Mouse (Mus musculus) forebrain, postnatal 0 days (tissue): Measurements from ENCODE around the gene Hipk1. TPM values are rescaled to one million over a fixed set of nuclear protein-coding genes. Genes with fewer than 3 reads are reported as not detected.

Source experiments
- ATAC-seq: fragments of 200-750 bp; cut with Nextera tagmentation; 2 replicates; pipeline ENCODE4 v1.8.0; 2017; ENCODE audit warnings: mild to moderate bottlenecking, moderate library complexity
- DNase-seq: peaks from one replicate; pipeline ENCODE4 v3.0.0-alpha.2; 2015
- H3K27ac ChIP-seq: fragments of 300-500 bp; sonication (generic); 2 replicates; pipeline ENCODE4 v1.5.1; 2014; ENCODE audit warnings: low read depth, mild to moderate bottlenecking, antibody characterized with exemption, low read length, moderate library complexity, mixed read lengths
- H3K27me3 ChIP-seq: fragments of 300-500 bp; sonication (generic); 2 replicates; pipeline ENCODE4 v1.6.1; 2014; ENCODE audit warnings: mild to moderate bottlenecking, low read length, mixed read lengths; ENCODE audit not compliant: insufficient read depth
- H3K36me3 ChIP-seq: fragments of 300-500 bp; sonication (generic); 2 replicates; pipeline ENCODE4 v1.6.1; 2014; ENCODE audit warnings: mild to moderate bottlenecking, moderate library complexity; ENCODE audit not compliant: insufficient read depth
- H3K4me1 ChIP-seq: fragments of 300-500 bp; sonication (generic); 2 replicates; pipeline ENCODE4 v1.6.1; 2014; ENCODE audit warnings: antibody characterized with exemption; ENCODE audit not compliant: insufficient read depth
- H3K4me2 ChIP-seq: fragments of 300-500 bp; sonication (generic); 2 replicates; pipeline ENCODE4 v1.6.1; 2014; ENCODE audit warnings: low read depth, mild to moderate bottlenecking, moderate library complexity
- H3K4me3 ChIP-seq: fragments of 300-500 bp; sonication (generic); 2 replicates; pipeline ENCODE4 v1.5.1; 2014; ENCODE audit warnings: low read depth, low read length, mixed read lengths
- H3K9ac ChIP-seq: fragments of 300-500 bp; sonication (generic); 2 replicates; pipeline ENCODE4 v1.6.1; 2014; ENCODE audit warnings: mild to moderate bottlenecking
- H3K9me3 ChIP-seq: fragments of 300-500 bp; sonication (generic); 2 replicates; pipeline ENCODE4 v1.6.1; 2016; ENCODE audit warnings: low read length
- CTCF ChIP-seq: sonication (generic); IDR thresholded peaks from 2 replicates; pipeline ENCODE4 v1.5.1; 2016; ENCODE audit warnings: antibody characterized with exemption, control low read depth, low read depth
- WGBS: fragments of 180-500 bp; shearing (Covaris S2); extraction: QIAGEN DNeasy Blood & Tissue Kit; methylation state at CpG from one replicate; pipeline ENCODE4 v1.1.7; 2014; 5-methylcytosine and 5-hydroxymethylcytosine counted together
- polyA plus RNA-seq: library from polyadenylated mRNA; unstranded; fragments of >200 nt; fragmentation: Nextera tagmentation; extraction: Ambion mirVana; gene quantifications from 2 replicates; pipeline ENCODE4 v1.2.1, GENCODE M21; 2015
- total RNA-seq: library from RNA; depleted of rRNA; stranded (reverse); fragments of >200 nt; gene quantifications from 2 replicates; pipeline ENCODE4 v1.2.3, GENCODE M21; 2014

The Hipk1 gene
- total and polyA plus RNA-seq, 2 experiments from 2014 or later: 5.6 to 47.4 TPM

DNA sequence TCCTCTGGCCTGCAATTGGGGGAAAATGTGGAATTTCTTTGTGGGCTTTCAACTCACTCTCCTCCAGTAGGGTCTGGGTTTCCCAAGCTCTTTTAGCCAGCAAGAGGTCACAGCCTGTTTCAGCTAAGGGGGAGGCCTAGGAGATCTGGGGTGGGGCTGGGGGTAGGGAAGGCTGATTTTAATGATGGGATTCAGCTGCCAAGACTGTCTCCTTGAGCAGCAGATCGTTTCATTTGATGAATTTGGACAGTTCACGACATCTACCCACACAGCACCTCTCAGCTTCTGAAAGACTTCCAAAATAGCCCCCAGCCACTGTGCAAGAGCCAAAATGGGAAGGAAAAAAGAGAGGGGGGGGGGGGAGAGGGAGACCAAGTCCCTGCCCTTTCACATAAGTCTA is 58.2 kb downstream of the Hipk1 start:
- Histone ChIP-seq H3K27me3 (no peaks in the 10 kb centered on the region), H3K4me3 (no peak overlapping the region), H3K27ac (peak overlapping the region; percentile 82; the same call in 1 of the 2 replicates), H3K9me3 (no peaks in the 10 kb centered on the region), H3K36me3 (no peaks in the 10 kb centered on the region), H3K4me1 (peaks cover 19% of the 10 kb centered on the region), H3K9ac (no peak overlapping the region), H3K4me2 (no peak overlapping the region)
- ATAC-seq (no peak), DNase-seq (no peak)
- no peak for TF ChIP-seq CTCF
- 21% methylated on average over 2 of the region's 2 CpGs for WGBS

GRCm38 (mm10) chr3:103732116-103732515 is 59.2 kb downstream of the Hipk1 start:
- no peak for TF ChIP-seq CTCF
- Histone ChIP-seq H3K27ac (no peak overlapping the region), H3K4me3 (no peak overlapping the region), H3K4me2 (no peak overlapping the region), H3K36me3 (no peaks in the 10 kb centered on the region), H3K9me3 (no peaks in the 10 kb centered on the region), H3K27me3 (no peaks in the 10 kb centered on the region), H3K4me1 (peaks cover 19% of the 10 kb centered on the region), H3K9ac (no peak overlapping the region)
- no peak for ATAC-seq
- DNase-seq: no peak
- WGBS: 82% methylated on average over 3 of the region's 3 CpGs

GRCm38 (mm10) chr3:103729850-103730249 is 61.5 kb downstream of the Hipk1 start:
- Histone ChIP-seq H3K9ac (no peak overlapping the region), H3K36me3 (no peaks in the 10 kb centered on the region), H3K9me3 (no peaks in the 10 kb centered on the region), H3K27me3 (no peaks in the 10 kb centered on the region), H3K4me1 (peaks cover 16% of the 10 kb centered on the region), H3K4me3 (no peak overlapping the region), H3K4me2 (no peak overlapping the region), H3K27ac (no peak overlapping the region)
- DNase-seq (no peak), ATAC-seq (no peak)
- TF ChIP-seq CTCF: no peak
- 91% methylated on average over 9 of the region's 9 CpGs for WGBS

DNA sequence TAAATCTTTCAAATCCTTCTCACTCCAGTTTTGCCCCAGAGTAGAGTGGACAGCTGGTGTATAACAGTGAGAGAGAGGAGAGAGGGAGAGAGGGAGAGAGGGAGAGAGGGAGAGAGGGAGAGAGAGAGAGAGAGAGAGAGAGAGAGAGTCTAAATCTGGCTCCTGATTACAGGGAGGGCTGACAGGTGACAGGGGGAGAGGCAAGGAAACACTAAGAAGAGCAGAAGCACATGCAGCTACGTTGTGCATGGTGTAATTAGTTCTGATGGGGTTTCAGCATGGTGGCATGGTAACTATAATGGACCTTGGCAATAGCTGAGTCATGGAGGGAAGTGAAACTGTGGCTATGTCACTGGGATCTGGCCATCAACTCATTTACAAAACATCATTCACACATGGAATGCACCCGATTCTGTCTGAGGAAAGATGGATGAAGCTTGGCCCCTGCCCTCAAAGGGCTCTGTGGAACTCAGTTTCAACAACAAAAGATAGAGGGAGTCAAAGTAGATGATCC is 63.5 kb downstream of the Hipk1 start:
- Histone ChIP-seq H3K4me2 (no peak overlapping the region), H3K4me3 (no peak overlapping the region), H3K36me3 (no peaks in the 10 kb centered on the region), H3K9me3 (no peaks in the 10 kb centered on the region), H3K27ac (no peak overlapping the region), H3K4me1 (no peaks in the 10 kb centered on the region), H3K27me3 (no peaks in the 10 kb centered on the region), H3K9ac (no peak overlapping the region)
- 48% methylated on average over 2 of the region's 2 CpGs for WGBS
- DNase-seq: no peak
- no peak for TF ChIP-seq CTCF
- ATAC-seq: no peak

GRCm38 (mm10) chr3:103726642-103727041 is 64.7 kb downstream of the Hipk1 start:
- Histone ChIP-seq H3K4me2 (no peak overlapping the region), H3K9ac (no peak overlapping the region), H3K27me3 (no peaks in the 10 kb centered on the region), H3K9me3 (no peaks in the 10 kb centered on the region), H3K4me3 (no peak overlapping the region), H3K36me3 (no peaks in the 10 kb centered on the region), H3K4me1 (no peaks in the 10 kb centered on the region), H3K27ac (no peak overlapping the region)
- 50% methylated on average over 3 of the region's 3 CpGs for WGBS
- ATAC-seq (no peak), DNase-seq (no peak)
- TF ChIP-seq CTCF: no peak

DNA sequence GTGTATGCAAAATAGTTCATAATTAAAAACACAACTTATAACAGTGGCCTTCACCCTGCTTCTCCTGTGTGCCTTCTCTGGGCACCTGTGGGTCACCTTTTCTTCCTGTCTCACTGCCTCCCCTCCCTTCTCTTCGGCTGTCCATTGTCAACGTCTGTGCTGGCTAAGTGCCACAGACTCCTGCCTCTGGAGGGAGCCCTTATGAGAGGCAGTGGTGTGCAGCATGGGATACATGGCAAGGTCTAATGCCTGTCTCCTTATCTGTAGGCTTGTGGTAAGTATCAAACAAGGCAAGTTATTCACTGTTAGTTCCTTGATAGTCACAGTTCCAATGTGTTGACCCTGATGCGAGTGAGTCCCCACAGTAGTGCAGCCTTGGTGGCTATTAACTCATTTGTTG is 67.2 kb downstream of the Hipk1 start:
- Histone ChIP-seq H3K4me3 (no peak overlapping the region), H3K36me3 (no peaks in the 10 kb centered on the region), H3K27me3 (no peaks in the 10 kb centered on the region), H3K4me1 (no peaks in the 10 kb centered on the region), H3K9ac (no peak overlapping the region), H3K9me3 (no peaks in the 10 kb centered on the region), H3K4me2 (no peak overlapping the region), H3K27ac (no peak overlapping the region)
- 45% methylated on average over 3 of the region's 3 CpGs for WGBS
- 0 out of 2 replicates have a peak, but pooled peaks have one; percentile 4 for TF ChIP-seq CTCF
- ATAC-seq (no peak), DNase-seq (no peak)

DNA sequence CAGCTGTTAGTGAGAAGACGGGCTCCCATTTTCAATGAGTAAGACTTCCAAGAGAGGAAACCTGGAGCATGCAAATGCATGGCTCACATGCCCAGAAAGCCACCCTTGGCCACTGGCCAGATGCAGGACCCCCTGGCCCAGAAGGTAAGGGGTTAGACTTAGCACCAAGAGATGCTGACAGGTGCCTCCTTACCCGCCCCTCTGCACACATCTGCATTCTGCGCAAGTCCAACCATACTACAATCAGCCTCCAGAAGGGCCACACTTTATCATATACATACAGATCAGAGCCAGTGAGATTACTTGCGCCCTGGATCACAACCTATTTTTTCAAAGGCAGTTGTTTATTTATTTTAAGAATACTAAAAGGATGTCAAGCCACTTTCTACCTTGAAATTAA is 72.6 kb downstream of the Hipk1 start:
- Histone ChIP-seq H3K9ac (no peak overlapping the region), H3K4me1 (0 out of 2 replicates have a peak, but pooled peaks cover 8% of the 10 kb centered on the region), H3K4me3 (no peak overlapping the region), H3K27me3 (no peaks in the 10 kb centered on the region), H3K9me3 (no peaks in the 10 kb centered on the region), H3K27ac (no peak overlapping the region), H3K36me3 (no peaks in the 10 kb centered on the region), H3K4me2 (no peak overlapping the region)
- ATAC-seq: no peak
- no peak for TF ChIP-seq CTCF
- 84% methylated on average over 4 of the region's 4 CpGs for WGBS
- no peak for DNase-seq
